Mouse (Mus musculus): ENCODE data around the gene Olfr763. TPM values are rescaled to one million over a fixed set of nuclear protein-coding genes. Genes with fewer than 3 reads are reported as not detected.

Gene Olfr763
- total RNA-seq (2023): under 1 TPM; 0.26 to 0.33 TPM

GRCm38 (mm10) chr10:129010288-129010841, at the start of gene Olfr763:
Gene Olfr763 (plus strand): TSS chr10:129010791.

GRCm38 (mm10) chr10:128989131-128989530, 21.5 kb upstream of the Olfr763 start, which contains the start of gene Olfr9:
Gene Olfr9 (plus strand): TSS chr10:128989431.

GRCm38 (mm10) chr10:129039796-129040195, 29.2 kb downstream of the Olfr763 start, which contains the start of gene Olfr764-ps1:
Gene Olfr764-ps1 (minus strand): TSS chr10:129039896.

GRCm38 (mm10) chr10:129049898-129050297, 39.3 kb downstream of the Olfr763 start, which contains the start of gene Olfr765:
Gene Olfr765 (minus strand): TSS chr10:129049998.

Other genes with a start within 250 kb of the Olfr763 start
- under 1 TPM in 1 of 2 experiments, not detected in 1; 0.98 TPM for gene Mmp19, start 219.9 kb upstream of the Olfr763 start, total RNA-seq (2023)
- 10 to 100 TPM; 66.0 to 66.8 TPM for gene Dnajc14, start 206.7 kb upstream of the Olfr763 start, total RNA-seq (2023)
- gene Tmem198b, start 206.4 kb upstream of the Olfr763 start, total RNA-seq (2023): 1 to 10 TPM; 7.9 to 9.1 TPM
- 10 to 100 TPM; 53.9 to 57.4 TPM for gene Sarnp, start 193.5 kb upstream of the Olfr763 start, total RNA-seq (2023)
- 10 to 100 TPM; 15.6 to 25.4 TPM for gene Ormdl2, start 189.1 kb upstream of the Olfr763 start, total RNA-seq (2023)
- 10 to 100 TPM; 10.6 to 12.7 TPM for gene Gdf11, start 119.1 kb upstream of the Olfr763 start, total RNA-seq (2023)
- 1 to 10 TPM; 1.7 to 2.0 TPM for gene Cd63, start 109.8 kb upstream of the Olfr763 start, total RNA-seq (2023)
- 1 to 10 TPM; 5.9 to 8.7 TPM for gene Rdh5, start 87.9 kb upstream of the Olfr763 start, total RNA-seq (2023)
- gene Bloc1s1, start 86.8 kb upstream of the Olfr763 start, total RNA-seq (2023): 10 to 100 TPM; 76.0 to 97.4 TPM
- gene Itga7, start 77.0 kb upstream of the Olfr763 start, total RNA-seq (2023): 1 to 10 TPM; 5.7 to 6.4 TPM
- gene Mettl7b, start 49.8 kb upstream of the Olfr763 start, total RNA-seq (2023): not detected
- gene Olfr9, start 21.4 kb upstream of the Olfr763 start, total RNA-seq (2023): 1 to 10 TPM; 1.5 to 2.4 TPM
- not detected for gene Olfr764-ps1, start 29.1 kb downstream of the Olfr763 start, total RNA-seq (2023)
- not detected for gene Olfr765, start 39.2 kb downstream of the Olfr763 start, total RNA-seq (2023)
- gene Olfr766-ps1, start 58.2 kb downstream of the Olfr763 start, total RNA-seq (2023): not detected
- not detected for gene Olfr767, start 72.1 kb downstream of the Olfr763 start, total RNA-seq (2023)
- gene Olfr768, start 88.6 kb downstream of the Olfr763 start, total RNA-seq (2023): not detected
- gene Olfr769, start 107.1 kb downstream of the Olfr763 start, total RNA-seq (2023): not detected
- gene Olfr770, start 128.2 kb downstream of the Olfr763 start, total RNA-seq (2023): not detected
- not detected for gene Olfr771, start 154.0 kb downstream of the Olfr763 start, total RNA-seq (2023)
- gene Olfr772, start 167.1 kb downstream of the Olfr763 start, total RNA-seq (2023): not detected
- gene Olfr773, start 176.6 kb downstream of the Olfr763 start, total RNA-seq (2023): not detected
- gene Olfr774, start 225.4 kb downstream of the Olfr763 start, total RNA-seq (2023): not detected
- gene Olfr775, start 237.6 kb downstream of the Olfr763 start, total RNA-seq (2023): under 1 TPM in 1 of 2 experiments, not detected in 1; 0.20 TPM
- gene Olfr776, start 248.3 kb downstream of the Olfr763 start, total RNA-seq (2023): not detected